Mouse (Mus musculus) testis, adult 10 weeks (tissue): ENCODE data around the gene Bmp8a. TPM values are rescaled to one million over a fixed set of nuclear protein-coding genes. Genes with fewer than 3 reads are reported as not detected.

Experiments
- polyA plus RNA-seq: library from polyadenylated mRNA; stranded (reverse); fragments of 350-450 nt; fragmentation: Illumina TruSeq; extraction: RNeasy Lipid Tissue Mini Kit (QIAGEN cat#74804); gene quantifications from one replicate; pipeline ENCODE4 v1.2.3, GENCODE M21; 2014; ENCODE audit warnings: low read depth, low replicate concordance

Gene Bmp8a
- polyA plus RNA-seq = 0.73 TPM

DNA sequence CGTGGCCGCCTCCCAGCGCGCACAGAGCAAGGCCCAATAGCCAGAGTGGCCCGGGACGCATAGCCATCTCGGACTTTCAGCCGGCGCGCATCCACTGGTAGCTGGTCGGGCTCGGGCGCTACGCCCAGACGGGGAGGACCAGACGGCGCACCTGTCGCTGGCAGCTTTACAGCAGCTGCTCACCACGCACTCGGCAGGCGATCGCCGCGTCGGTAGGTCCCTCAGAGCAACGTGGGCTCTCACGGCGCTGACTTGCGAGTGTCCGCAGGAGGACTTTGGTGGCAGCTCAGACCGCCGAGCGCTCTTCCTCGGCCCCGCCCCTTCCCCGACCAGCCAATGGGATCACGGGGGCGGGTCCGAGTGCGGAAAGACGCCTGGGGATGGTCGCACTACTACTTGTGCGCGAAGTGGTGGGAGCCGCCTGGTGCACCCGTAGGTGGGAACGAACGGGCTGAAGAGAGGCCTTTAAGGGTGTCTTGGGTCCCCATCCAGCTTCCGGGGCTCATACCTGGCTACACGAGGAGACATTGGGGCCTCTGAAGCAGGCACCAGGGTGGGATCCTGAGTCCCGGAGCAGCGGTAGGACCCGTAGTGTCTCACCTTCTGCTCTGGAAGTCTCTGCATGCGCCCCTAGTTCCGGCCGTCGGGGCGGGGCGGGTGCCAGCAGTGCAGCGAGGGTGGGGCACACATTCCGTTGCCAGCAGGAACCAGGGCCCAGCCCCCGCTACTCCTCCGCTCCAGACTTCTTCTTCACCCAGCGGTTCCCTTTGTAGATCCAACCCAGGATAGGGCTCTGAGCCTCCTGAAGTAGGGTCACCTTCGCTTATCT, at the start of gene Bmp8a:
Gene Bmp8a, minus strand, starts transcription at position 611 of the 829 bp plus-strand sequence.

DNA sequence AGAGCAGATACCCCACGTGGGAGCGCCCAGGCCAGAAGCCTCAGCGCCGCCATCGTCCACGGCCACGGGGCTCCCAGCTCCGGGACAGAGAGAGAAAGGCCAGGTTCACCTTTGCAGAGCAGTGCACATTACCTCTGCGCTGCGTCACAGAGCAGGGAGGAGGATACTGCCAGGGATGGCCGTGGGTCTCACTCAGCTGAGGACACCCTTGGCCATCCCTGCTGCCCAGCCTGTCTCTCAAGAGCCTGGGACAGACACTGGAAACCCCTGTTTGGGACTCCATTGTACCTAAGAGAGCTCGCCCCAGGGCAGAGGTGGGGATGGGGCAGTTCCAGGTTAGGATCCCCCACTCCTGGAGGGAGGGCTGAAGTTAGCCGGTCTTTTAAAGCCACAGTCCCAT, 19.5 kb downstream of the Bmp8a start, which contains the start of gene Oxct2a:
Gene Oxct2a, minus strand, starts transcription at position 101 of the 400 bp plus-strand sequence.

Other genes with a start within 250 kb of the Bmp8a start
- gene Bmp8b, start 238.1 kb downstream of the Bmp8a start, polyA plus RNA-seq = 1.1 TPM
- gene Oxct2b, start 227.0 kb downstream of the Bmp8a start, polyA plus RNA-seq = 7.1 TPM
- gene Ppie, start 203.3 kb downstream of the Bmp8a start, polyA plus RNA-seq = 11.0 TPM
- 4.0 TPM for gene Hpcal4, start 160.0 kb downstream of the Bmp8a start, polyA plus RNA-seq
- not detected for gene Nt5c1a, start 141.7 kb downstream of the Bmp8a start, polyA plus RNA-seq
- gene Heyl, start 109.7 kb downstream of the Bmp8a start, polyA plus RNA-seq = 0.48 TPM
- 4.1 TPM for gene Pabpc4, start 80.9 kb downstream of the Bmp8a start, polyA plus RNA-seq
- 4.8 TPM for gene Oxct2a, start 19.6 kb downstream of the Bmp8a start, polyA plus RNA-seq